Mouse (Mus musculus) thymus, adult 2 months (tissue): ENCODE measurements around the gene H2-T24.
A peak's percentile ranks its signal among the peaks of the same experiment; 100 is the strongest.
"Not testable (repeated sequence)": the region's sequence is repeated elsewhere in the genome, so short reads cannot be mapped to it uniquely, and the experiment has no call there.

ENCODE experiments used
- CTCF ChIP-seq: fragments of 200-500 bp; IDR thresholded peaks from 2 replicates; pipeline ENCODE4 v1.5.1; 2012; ENCODE audit warnings: mild to moderate bottlenecking, control low read depth, low read length, moderate library complexity, borderline replicate concordance; ENCODE audit not compliant: control insufficient read depth, poor library complexity, insufficient read depth; ENCODE audit errors: extremely low read depth
- POLR2A ChIP-seq: fragments of 200-500 bp; IDR thresholded peaks from 2 replicates; pipeline ENCODE4 v1.6.1; 2012; ENCODE audit warnings: mild to moderate bottlenecking, low read length, control low read depth, moderate library complexity; ENCODE audit not compliant: control insufficient read depth, poor library complexity, insufficient read depth; ENCODE audit errors: extremely low read depth

- TF ChIP-seq CTCF = not testable (repeated sequence)
- peak; percentile 98 for TF ChIP-seq POLR2A
These were observed 22.3 kb upstream of the H2-T24 start, which contains the start of the genes H2-T22 and Gm6034 for GRCm38 (mm10) chr17:36042610-36043169.
